Mouse (Mus musculus): ENCODE data around the gene Csnk1e. TPM values are rescaled to one million over a fixed set of nuclear protein-coding genes. Genes with fewer than 3 reads are reported as not detected.
A peak's percentile ranks its signal among the peaks of the same experiment; 100 is the strongest.

Csnk1e gene
- polyA plus RNA-seq, 1 experiment from 2014 or later: 34.5 TPM

DNA sequence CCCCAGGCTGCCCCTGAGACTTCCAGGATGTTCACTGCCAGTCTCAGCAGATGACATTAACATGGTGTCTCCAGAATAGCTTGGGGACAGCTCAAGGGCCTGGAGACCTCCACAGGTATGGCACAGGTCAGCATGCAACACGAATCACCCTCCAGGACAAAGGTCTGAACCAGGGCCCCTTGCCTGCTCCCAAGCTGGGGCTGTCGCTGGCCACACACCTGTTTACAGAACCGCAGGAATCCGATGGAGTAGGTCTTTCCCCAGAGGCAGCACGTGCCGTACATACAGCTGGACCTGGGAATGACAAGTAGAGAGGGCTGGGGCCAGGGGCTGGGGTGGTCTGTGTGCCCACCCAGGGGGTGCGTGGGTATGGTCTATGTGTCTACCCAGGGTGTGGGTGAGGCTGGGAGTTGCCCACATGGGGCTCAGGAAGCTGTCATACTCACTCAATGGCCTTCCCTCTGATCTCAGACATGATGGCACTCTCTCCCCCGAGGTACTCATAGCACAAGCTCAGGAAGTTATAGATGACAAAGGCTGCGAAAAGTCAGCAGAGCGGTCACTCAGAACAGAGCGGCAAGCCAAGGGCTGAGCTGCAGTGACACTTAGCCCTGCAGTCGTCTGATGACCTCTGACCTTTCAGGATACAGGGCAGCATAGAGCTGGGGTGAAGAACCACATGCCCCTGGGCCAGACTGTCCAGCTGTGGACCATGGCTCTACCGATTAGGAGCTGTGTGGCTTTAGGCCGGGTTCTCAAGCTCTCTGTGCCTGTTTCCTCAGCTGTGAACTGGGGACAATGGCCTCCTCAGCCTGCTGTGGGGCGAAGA, 85.7 kb downstream of the Csnk1e start:
- WGBS: 65% methylated on average over 15 of the region's 15 CpGs
- Histone ChIP-seq H3K4me1 (ENCODE audit: control insufficient read depth, insufficient read depth, low read length) (peaks cover 31% of the 10 kb centered on the region), H3K9ac (ENCODE audit: low read length) (peak overlapping the region; percentile 64; the same call in 1 of the 2 replicates)

DNA sequence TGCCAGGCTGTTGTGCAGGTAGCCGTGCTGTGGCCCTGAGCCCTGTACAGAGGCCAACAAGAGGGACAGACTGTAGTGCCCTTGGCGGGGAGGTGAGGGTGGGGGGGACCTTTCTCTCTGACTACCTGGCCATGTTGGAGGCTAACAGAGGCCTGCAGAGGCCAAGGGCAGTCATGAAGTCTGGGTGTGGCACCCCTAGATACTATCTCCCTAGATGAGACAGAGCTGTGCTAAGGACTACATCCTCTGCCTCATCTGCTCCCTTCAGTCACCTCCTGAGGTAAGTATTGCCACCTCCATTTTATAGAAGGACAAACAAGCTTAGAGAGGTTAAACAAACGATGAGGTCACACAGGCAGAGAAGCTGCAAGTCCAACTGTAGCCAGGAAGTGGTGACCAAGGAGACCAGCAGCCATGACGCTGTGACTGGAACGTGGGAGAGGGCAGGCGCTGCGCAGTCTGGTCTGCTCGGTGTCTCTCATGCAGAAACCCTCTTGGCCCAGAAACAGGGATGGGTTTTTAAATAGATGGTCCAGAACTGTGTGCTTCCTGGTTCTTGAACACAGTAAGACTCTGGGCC, 86.4 kb downstream of the Csnk1e start:
- Histone ChIP-seq H3K27ac (ENCODE audit: low read length) (peak overlapping the region; percentile 93), H3K9me3 (replicated peaks; ENCODE audit: control insufficient read depth, low read length) (no peaks in the 10 kb centered on the region), H3K4me2 (ENCODE audit: low read depth, low read length) (peak overlapping the region; percentile 37; the same call in 1 of the 2 replicates), H3K27me3 (ENCODE audit: control insufficient read depth, insufficient read depth, low read length) (no peaks in the 10 kb centered on the region), H3K9ac (ENCODE audit: low read length) (peak overlapping the region; percentile 64), H3K4me3 (replicated peaks; ENCODE audit: low read length) (0 out of 2 replicates have a peak overlapping the region, but pooled peaks have one; percentile 13), H3K36me3 (ENCODE audit: control insufficient read depth, insufficient read depth, low read length) (peaks cover 8% of the 10 kb centered on the region; the same call in 1 of the 2 replicates), H3K4me1 (ENCODE audit: control insufficient read depth, insufficient read depth, low read length) (peaks cover 34% of the 10 kb centered on the region)
- 56% methylated on average over 8 of the region's 8 CpGs for WGBS
- peak; percentile 41 for ATAC-seq (ENCODE audit: insufficient read depth, low FRiP score)

More for the DNA sequence above, 85.7 kb downstream of the Csnk1e start:
- Histone ChIP-seq H3K27me3 (ENCODE audit: control insufficient read depth, insufficient read depth, low read length) (no peaks in the 10 kb centered on the region), H3K27ac (ENCODE audit: low read length) (peak overlapping the region; percentile 93), H3K4me2 (ENCODE audit: low read depth, low read length) (no peak overlapping the region), H3K36me3 (ENCODE audit: control insufficient read depth, insufficient read depth, low read length) (peaks cover 8% of the 10 kb centered on the region; the same call in 1 of the 2 replicates), H3K4me3 (replicated peaks; ENCODE audit: low read length) (no peak overlapping the region), H3K9me3 (replicated peaks; ENCODE audit: control insufficient read depth, low read length) (no peaks in the 10 kb centered on the region)
- ATAC-seq (ENCODE audit: insufficient read depth, low FRiP score): no peak

DNA sequence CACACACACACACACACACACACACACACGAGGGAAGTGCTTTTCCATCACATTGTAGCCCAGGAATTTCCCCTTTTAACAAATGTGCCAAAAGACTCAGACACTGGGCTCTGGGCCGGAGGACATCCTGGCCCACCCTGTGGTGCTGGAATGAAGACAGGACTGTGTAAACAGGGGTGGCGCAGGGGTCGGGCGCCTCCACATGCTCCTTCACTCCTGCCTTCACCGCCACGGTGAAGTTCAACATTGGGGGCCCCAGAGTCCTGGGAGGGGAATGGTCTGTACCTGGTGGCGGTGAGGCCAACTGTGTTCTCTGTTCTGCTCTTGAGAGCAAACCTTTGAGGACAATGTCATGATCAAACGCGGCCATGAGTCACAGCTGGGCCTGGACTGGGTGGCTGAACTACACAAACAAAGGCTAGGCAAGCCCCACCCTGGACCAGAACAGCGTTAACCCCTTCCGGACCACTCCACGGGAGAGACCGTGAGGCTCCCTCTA, 87.0 kb downstream of the Csnk1e start:
- peak overlapping the region; percentile 93 for H3K27ac ChIP-seq (ENCODE audit: low read length)
- 0 out of 2 replicates have a peak overlapping the region, but pooled peaks have one; percentile 13 for H3K4me3 ChIP-seq (replicated peaks; ENCODE audit: low read length)
- peak; percentile 91 for ATAC-seq (ENCODE audit: insufficient read depth, low FRiP score)
- peak overlapping the region; percentile 37; the same call in 1 of the 2 replicates for H3K4me2 ChIP-seq (ENCODE audit: low read depth, low read length)
- H3K9me3 ChIP-seq (replicated peaks; ENCODE audit: control insufficient read depth, low read length): no peaks in the 10 kb centered on the region
- peak overlapping the region; percentile 64 for H3K9ac ChIP-seq (ENCODE audit: low read length)
- H3K36me3 ChIP-seq (ENCODE audit: control insufficient read depth, insufficient read depth, low read length): peaks cover 8% of the 10 kb centered on the region; the same call in 1 of the 2 replicates
- H3K27me3 ChIP-seq (ENCODE audit: control insufficient read depth, insufficient read depth, low read length): no peaks in the 10 kb centered on the region
- WGBS: 25% methylated on average over 14 of the region's 14 CpGs
- peaks cover 34% of the 10 kb centered on the region for H3K4me1 ChIP-seq (ENCODE audit: control insufficient read depth, insufficient read depth, low read length)

MicroRNA genes within 50 kb of the gene (microRNA counts, 519-probe panel; counts per million panel counts)
- microRNA mmu-miR-1943: 1,276 counts per million, percentile 10 among the panel's probes with 10 or more counts

Small RNA genes within 50 kb of the gene (microRNA-seq; reads per million reads assigned to microRNA genes)
- gene Gm44302 (not detected), gene Mir1943 (1.5 reads per million)

Other genes starting within 250 kb of the Csnk1e start
- 55.0 and 58.7 TPM in 2 replicates for gene Pick1, start 226.4 kb downstream of the Csnk1e start, polyA plus RNA-seq (2015; fragmentation: Nextera tagmentation; extraction: Ambion mirVana)
- 0.23 and 0.55 TPM in 2 replicates for gene Gm49486, start 226.2 kb downstream of the Csnk1e start, polyA plus RNA-seq (2015; fragmentation: Nextera tagmentation; extraction: Ambion mirVana)
- 0.15 TPM in 1 of 2 replicates, not detected in the other for gene Slc16a8, start 200.8 kb downstream of the Csnk1e start, polyA plus RNA-seq (2015; fragmentation: Nextera tagmentation; extraction: Ambion mirVana)
- gene Baiap2l2, start 170.0 kb downstream of the Csnk1e start, polyA plus RNA-seq (2015; fragmentation: Nextera tagmentation; extraction: Ambion mirVana): 7.1 and 7.3 TPM in 2 replicates
- gene Pla2g6, start 127.2 kb downstream of the Csnk1e start, polyA plus RNA-seq (2015; fragmentation: Nextera tagmentation; extraction: Ambion mirVana): 15.6 and 20.9 TPM in 2 replicates
- 5.2 and 6.2 TPM in 2 replicates for gene Maff, start 108.9 kb downstream of the Csnk1e start, polyA plus RNA-seq (2015; fragmentation: Nextera tagmentation; extraction: Ambion mirVana)
- gene Tmem184b, start 52.0 kb downstream of the Csnk1e start, polyA plus RNA-seq (2015; fragmentation: Nextera tagmentation; extraction: Ambion mirVana): 52.7 and 59.6 TPM in 2 replicates
- not detected in 2 replicates for gene Kcnj4, start 49.7 kb upstream of the Csnk1e start, polyA plus RNA-seq (2015; fragmentation: Nextera tagmentation; extraction: Ambion mirVana)
- 109 and 111 TPM in 2 replicates for gene Kdelr3, start 60.8 kb upstream of the Csnk1e start, polyA plus RNA-seq (2015; fragmentation: Nextera tagmentation; extraction: Ambion mirVana)
- 39.6 and 42.0 TPM in 2 replicates for gene Ddx17, start 91.2 kb upstream of the Csnk1e start, polyA plus RNA-seq (2015; fragmentation: Nextera tagmentation; extraction: Ambion mirVana)
- 2.4 and 2.8 TPM in 2 replicates for gene Dmc1, start 149.5 kb upstream of the Csnk1e start, polyA plus RNA-seq (2015; fragmentation: Nextera tagmentation; extraction: Ambion mirVana)
- 0.92 and 1.1 TPM in 2 replicates for gene Fam227a, start 203.4 kb upstream of the Csnk1e start, polyA plus RNA-seq (2015; fragmentation: Nextera tagmentation; extraction: Ambion mirVana)
- 48.0 and 48.1 TPM in 2 replicates for gene Cby1, start 203.6 kb upstream of the Csnk1e start, polyA plus RNA-seq (2015; fragmentation: Nextera tagmentation; extraction: Ambion mirVana)
- gene Tomm22, start 215.3 kb upstream of the Csnk1e start, polyA plus RNA-seq (2015; fragmentation: Nextera tagmentation; extraction: Ambion mirVana): 231 and 236 TPM in 2 replicates
- 16.1 and 16.6 TPM in 2 replicates for gene Josd1, start 232.4 kb upstream of the Csnk1e start, polyA plus RNA-seq (2015; fragmentation: Nextera tagmentation; extraction: Ambion mirVana)
- gene Gtpbp1, start 235.3 kb upstream of the Csnk1e start, polyA plus RNA-seq (2015; fragmentation: Nextera tagmentation; extraction: Ambion mirVana): 24.0 and 24.6 TPM in 2 replicates